Mouse (Mus musculus): ENCODE measurements around the gene Rcan1.

DNA sequence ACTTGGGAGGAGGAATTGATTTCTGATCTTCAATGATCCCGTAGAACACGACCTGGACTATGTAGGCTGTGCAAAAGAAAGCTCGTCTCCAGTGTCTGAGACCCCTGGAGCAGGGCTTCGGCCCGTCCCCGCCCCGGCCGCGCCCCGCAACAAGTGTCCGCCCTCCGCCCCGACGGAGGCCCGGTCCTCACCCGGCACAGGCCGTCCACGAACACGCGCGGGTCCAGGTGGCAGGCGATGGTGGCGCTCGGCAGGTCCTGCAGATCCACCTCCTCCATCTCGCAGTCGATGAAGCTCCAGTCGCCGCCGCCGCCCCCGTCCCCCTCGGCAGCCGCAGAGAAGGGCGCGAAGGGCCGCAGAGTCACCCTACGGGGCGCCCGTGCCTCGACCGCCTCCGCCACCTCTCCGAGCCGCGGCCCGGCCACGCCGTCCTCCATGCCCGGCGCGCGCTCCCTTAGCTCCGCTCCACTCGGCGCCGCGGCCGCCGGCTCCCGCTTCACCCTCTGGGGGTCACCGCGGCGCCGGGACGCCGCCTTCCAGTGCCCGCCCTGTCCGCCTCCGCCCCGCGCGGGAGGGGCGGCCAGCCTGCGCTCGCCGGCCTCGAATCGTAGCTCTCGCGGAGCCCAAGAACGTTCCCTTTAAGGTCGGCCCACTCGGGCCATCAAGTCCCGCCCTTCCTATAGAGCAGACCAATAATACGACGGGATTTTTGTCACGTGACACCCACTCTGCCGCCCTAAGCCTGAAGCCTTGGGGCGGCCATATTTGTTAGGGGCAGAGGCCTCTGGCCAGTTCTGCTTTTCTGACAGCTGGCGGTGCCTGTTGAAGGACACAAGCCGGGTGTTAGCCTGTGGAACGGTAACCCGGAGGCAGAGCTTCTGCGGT is 4.8 kb downstream of the Rcan1 start:
- peak; percentile 36; the same call in 1 of the 2 replicates for TF ChIP-seq CTCF (IDR thresholded peaks at IDR 0.05)
- peak; percentile 36; the same call in 1 of the 2 replicates for TF ChIP-seq EP300 (IDR thresholded peaks at IDR 0.05)
